Mouse (Mus musculus) intestine, embryonic 14.5 days (tissue): Measurements from ENCODE around the gene Ffar2. TPM values are rescaled to one million over a fixed set of nuclear protein-coding genes. Genes with fewer than 3 reads are reported as not detected.

Experiments
- ATAC-seq: fragments of 200-750 bp; cut with Nextera tagmentation; replicated peaks from 2 replicates; pipeline ENCODE4 v1.8.0; 2017; ENCODE audit warnings: low read depth, moderate number of reproducible peaks, moderate TSS enrichment, moderate library complexity; ENCODE audit not compliant: low FRiP score, low TSS enrichment
- DNase-seq: peaks from one replicate; pipeline ENCODE4 v3.0.0-alpha.2; 2018; ENCODE audit warnings: low spot score
- H3K27ac ChIP-seq: fragments of 300-500 bp; sonication (generic); 2 replicates; pipeline ENCODE4 v1.5.1; 2014; ENCODE audit warnings: low read depth, mild to moderate bottlenecking, control low read depth
- H3K27me3 ChIP-seq: fragments of 300-500 bp; sonication (generic); replicated peaks from 2 replicates; pipeline ENCODE4 v1.6.1; 2014; ENCODE audit warnings: low read length, control low read depth; ENCODE audit not compliant: control insufficient read depth, insufficient read depth
- H3K36me3 ChIP-seq: fragments of 300-500 bp; sonication (generic); 2 replicates; pipeline ENCODE4 v1.6.1; 2014; ENCODE audit warnings: low read length, control low read depth; ENCODE audit not compliant: control insufficient read depth, insufficient read depth
- H3K4me1 ChIP-seq: fragments of 300-500 bp; sonication (generic); replicated peaks from 2 replicates; pipeline ENCODE4 v1.6.1; 2014; ENCODE audit warnings: low read length, control low read depth, mixed read lengths; ENCODE audit not compliant: control insufficient read depth, insufficient read depth
- H3K4me2 ChIP-seq: fragments of 300-500 bp; sonication (generic); 2 replicates; pipeline ENCODE4 v1.6.1; 2014; ENCODE audit warnings: low read length
- H3K4me3 ChIP-seq: fragments of 300-500 bp; sonication (generic); 2 replicates; pipeline ENCODE4 v1.5.1; 2014; ENCODE audit warnings: low read depth, low read length, control low read depth, mixed read lengths
- H3K9ac ChIP-seq: fragments of 300-500 bp; sonication (generic); 2 replicates; pipeline ENCODE4 v1.6.1; 2014; ENCODE audit warnings: mild to moderate bottlenecking, low read length
- H3K9me3 ChIP-seq: fragments of 300-500 bp; sonication (generic); 2 replicates; pipeline ENCODE4 v1.6.1; 2016; ENCODE audit warnings: low read length, control low read depth; ENCODE audit not compliant: control insufficient read depth
- WGBS: fragments of 180-500 bp; shearing (Covaris S2); extraction: QIAGEN DNeasy Blood & Tissue Kit; methylation state at CpG from one replicate; pipeline ENCODE4 v1.1.7; 2014; 5-methylcytosine and 5-hydroxymethylcytosine counted together
- polyA plus RNA-seq: library from polyadenylated mRNA; unstranded; fragments of >200 nt; fragmentation: Nextera tagmentation; extraction: Ambion mirVana; gene quantifications from 2 replicates; pipeline ENCODE4 v1.2.1, GENCODE M21; 2014

Gene Ffar2
- polyA plus RNA-seq, 1 experiment from 2014 or later: 5.9 TPM

DNA sequence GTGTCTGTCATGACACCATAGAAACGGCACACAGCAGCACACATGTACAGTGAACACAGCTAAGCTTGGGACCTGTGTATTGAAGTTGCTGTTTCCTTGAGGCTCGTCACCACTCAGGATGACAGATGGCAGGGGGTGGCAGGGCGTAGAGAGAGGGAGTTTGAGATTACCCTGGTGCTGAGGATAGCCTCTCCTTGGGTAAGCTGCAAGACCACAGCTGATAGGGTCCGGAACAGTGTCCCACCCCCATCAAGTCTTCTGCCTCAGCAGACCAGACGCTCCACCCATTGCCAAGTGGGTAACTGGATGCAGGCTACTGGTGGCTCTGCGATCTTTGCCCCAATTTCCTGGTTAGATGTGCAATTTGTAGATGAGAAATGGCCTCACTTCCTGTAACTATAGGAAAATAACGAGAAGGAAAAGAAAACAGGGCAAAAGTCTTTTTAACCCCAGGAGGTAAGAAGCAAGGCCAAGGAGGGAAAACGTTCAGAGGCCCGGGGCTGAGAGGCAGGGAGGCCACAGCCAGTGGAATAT is 11.8 kb downstream of the Ffar2 start:
- no peak for DNase-seq
- Histone ChIP-seq H3K36me3 (no peaks in the 10 kb centered on the region), H3K4me1 (no peaks in the 10 kb centered on the region; the same call in 1 of the 2 replicates), H3K9me3 (no peaks in the 10 kb centered on the region), H3K27ac (peak overlapping the region; percentile 57), H3K9ac (no peak overlapping the region), H3K4me2 (no peak overlapping the region), H3K4me3 (no peak overlapping the region), H3K27me3 (no peaks in the 10 kb centered on the region)
- 40% methylated on average over 9 of the region's 9 CpGs for WGBS
- ATAC-seq: peak; percentile 60

- Histone ChIP-seq H3K27ac (no peak overlapping the region), H3K27me3 (no peaks in the 10 kb centered on the region), H3K9ac (no peak overlapping the region), H3K9me3 (no peaks in the 10 kb centered on the region), H3K36me3 (no peaks in the 10 kb centered on the region), H3K4me1 (no peaks in the 10 kb centered on the region; the same call in 1 of the 2 replicates), H3K4me2 (no peak overlapping the region), H3K4me3 (no peak overlapping the region)
- 56% methylated on average over 6 of the region's 6 CpGs for WGBS
- no peak for DNase-seq
- ATAC-seq: no peak
Measured at GRCm38 (mm10) chr7:30810319-30810718, 13.3 kb downstream of the Ffar2 start.

GRCm38 (mm10) chr7:30805924-30806323 is 17.7 kb downstream of the Ffar2 start:
- DNase-seq (no peak), ATAC-seq (no peak)
- Histone ChIP-seq H3K36me3 (no peaks in the 10 kb centered on the region), H3K9ac (no peak overlapping the region), H3K4me3 (no peak overlapping the region), H3K4me1 (no peaks in the 10 kb centered on the region), H3K27me3 (no peaks in the 10 kb centered on the region), H3K27ac (no peak overlapping the region), H3K4me2 (no peak overlapping the region), H3K9me3 (0 out of 2 replicates have a peak, but pooled peaks cover 4% of the 10 kb centered on the region)
- 51% methylated on average over 6 of the region's 6 CpGs for WGBS

GRCm38 (mm10) chr7:30804026-30804715 is 19.4 kb downstream of the Ffar2 start:
- no peak overlapping the region for H3K27ac ChIP-seq
- ATAC-seq: peak; percentile 78
- no peak overlapping the region for H3K4me2 ChIP-seq
- H3K27me3 ChIP-seq: no peaks in the 10 kb centered on the region
- no peaks in the 10 kb centered on the region for H3K4me1 ChIP-seq
- H3K36me3 ChIP-seq: no peaks in the 10 kb centered on the region
- H3K9me3 ChIP-seq: peaks cover 12% of the 10 kb centered on the region
- H3K4me3 ChIP-seq: no peak overlapping the region
- no peak overlapping the region for H3K9ac ChIP-seq
- DNase-seq: no peak
- 70% methylated on average over 9 of the region's 9 CpGs for WGBS

GRCm38 (mm10) chr7:30803256-30803655 is 20.3 kb downstream of the Ffar2 start:
- Histone ChIP-seq H3K27me3 (no peaks in the 10 kb centered on the region), H3K9me3 (peaks cover 12% of the 10 kb centered on the region), H3K9ac (no peak overlapping the region), H3K4me3 (no peak overlapping the region), H3K4me1 (no peaks in the 10 kb centered on the region), H3K4me2 (no peak overlapping the region), H3K27ac (no peak overlapping the region), H3K36me3 (no peaks in the 10 kb centered on the region)
- WGBS: 92% methylated on average over 3 of the region's 3 CpGs
- DNase-seq (no peak), ATAC-seq (no peak)

DNA sequence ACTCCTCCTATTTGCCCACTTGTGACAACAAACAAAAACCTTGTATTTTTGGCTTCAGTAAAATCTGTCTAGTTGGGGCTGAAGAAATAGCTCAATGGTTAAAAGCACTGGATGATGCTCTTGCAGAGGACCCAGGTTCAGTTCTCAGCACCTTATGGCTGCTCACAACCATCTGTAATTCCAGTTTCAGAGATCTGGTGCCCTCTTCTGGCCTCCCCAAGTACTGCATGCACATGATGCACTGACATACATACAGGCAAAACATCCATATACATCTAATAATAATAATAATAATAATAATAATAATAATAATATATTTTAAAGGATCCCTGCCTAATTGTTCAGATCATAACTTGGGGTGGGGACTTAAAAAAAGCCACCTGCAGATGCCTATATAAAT is 22.9 kb downstream of the Ffar2 start:
- Histone ChIP-seq H3K36me3 (no peaks in the 10 kb centered on the region), H3K27ac (no peak overlapping the region), H3K9ac (no peak overlapping the region), H3K4me1 (no peaks in the 10 kb centered on the region), H3K4me3 (no peak overlapping the region), H3K27me3 (no peaks in the 10 kb centered on the region), H3K9me3 (peaks cover 12% of the 10 kb centered on the region), H3K4me2 (no peak overlapping the region)
- DNase-seq (no peak), ATAC-seq (no peak)

GRCm38 (mm10) chr7:30796790-30797189 is 26.8 kb downstream of the Ffar2 start:
- Histone ChIP-seq H3K9ac (no peak overlapping the region), H3K4me1 (no peaks in the 10 kb centered on the region), H3K4me3 (no peak overlapping the region), H3K9me3 (peaks cover 8% of the 10 kb centered on the region), H3K4me2 (no peak overlapping the region), H3K27me3 (no peaks in the 10 kb centered on the region), H3K27ac (no peak overlapping the region), H3K36me3 (no peaks in the 10 kb centered on the region)
- 75% methylated on average over 1 of the region's 1 CpGs for WGBS
- ATAC-seq (no peak), DNase-seq (no peak)

DNA sequence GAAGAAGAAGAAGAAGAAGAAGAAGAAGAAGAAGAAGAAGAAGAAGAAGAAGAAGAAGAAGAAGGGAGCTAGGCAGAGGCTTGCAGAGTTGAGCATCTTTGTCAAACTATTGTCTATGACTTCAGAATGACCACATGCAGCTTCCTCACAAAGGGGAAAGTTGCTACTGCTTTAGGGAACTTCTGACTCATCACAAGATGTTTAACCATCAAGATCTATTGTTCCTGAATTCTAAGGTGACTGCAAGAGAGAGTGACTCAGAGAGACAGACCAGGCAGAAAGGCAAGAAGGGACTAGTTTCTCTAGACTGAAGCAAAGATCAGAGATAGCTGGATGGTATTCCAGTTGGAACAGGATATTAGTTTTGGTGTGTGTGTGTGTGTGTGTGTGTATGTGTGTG is 28.7 kb downstream of the Ffar2 start:
- no peaks in the 10 kb centered on the region for H3K36me3 ChIP-seq
- no peaks in the 10 kb centered on the region for H3K4me1 ChIP-seq
- no peak overlapping the region for H3K4me2 ChIP-seq
- DNase-seq (no peak), ATAC-seq (no peak)
- no peaks in the 10 kb centered on the region for H3K27me3 ChIP-seq
- H3K4me3 ChIP-seq: no peak overlapping the region
- H3K9me3 ChIP-seq: no peaks in the 10 kb centered on the region
- H3K9ac ChIP-seq: no peak overlapping the region
- H3K27ac ChIP-seq: no peak overlapping the region

DNA sequence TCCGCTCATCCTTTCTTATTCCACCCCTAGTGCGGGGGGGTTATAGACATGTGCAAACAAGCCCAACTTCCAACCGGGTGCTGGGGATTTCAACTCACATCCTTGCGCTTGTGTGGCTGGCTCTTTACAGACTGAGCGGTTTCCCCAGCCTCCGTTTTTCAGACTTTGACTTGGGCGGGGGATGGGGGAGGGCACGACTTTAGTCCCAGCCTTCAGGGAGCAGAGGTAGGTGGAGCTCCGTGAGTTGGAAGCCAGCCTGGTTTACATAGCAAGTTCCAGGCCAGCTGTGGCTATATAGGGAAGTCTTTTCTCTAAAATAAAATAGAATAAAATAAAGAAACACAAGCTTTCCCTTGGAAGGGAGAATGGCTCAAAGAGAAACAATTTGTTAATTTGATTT is 31.7 kb downstream of the Ffar2 start:
- no peak overlapping the region for H3K27ac ChIP-seq
- no peaks in the 10 kb centered on the region for H3K4me1 ChIP-seq
- H3K4me2 ChIP-seq: no peak overlapping the region
- no peaks in the 10 kb centered on the region for H3K27me3 ChIP-seq
- H3K9ac ChIP-seq: no peak overlapping the region
- WGBS: 19% methylated on average over 9 of the region's 9 CpGs
- ATAC-seq (0 out of 2 replicates have a peak, but pooled peaks have one; percentile 19), DNase-seq (no peak)
- no peaks in the 10 kb centered on the region for H3K9me3 ChIP-seq
- no peaks in the 10 kb centered on the region for H3K36me3 ChIP-seq
- no peak overlapping the region for H3K4me3 ChIP-seq
